Mouse (Mus musculus): Measurements from ENCODE around the gene Gp6. TPM values are rescaled to one million over a fixed set of nuclear protein-coding genes. Genes with fewer than 3 reads are reported as not detected.

Gp6 gene
- polyA plus RNA-seq (2012; rRNA removed): 0.22 and 0.39 TPM in 2 replicates

DNA sequence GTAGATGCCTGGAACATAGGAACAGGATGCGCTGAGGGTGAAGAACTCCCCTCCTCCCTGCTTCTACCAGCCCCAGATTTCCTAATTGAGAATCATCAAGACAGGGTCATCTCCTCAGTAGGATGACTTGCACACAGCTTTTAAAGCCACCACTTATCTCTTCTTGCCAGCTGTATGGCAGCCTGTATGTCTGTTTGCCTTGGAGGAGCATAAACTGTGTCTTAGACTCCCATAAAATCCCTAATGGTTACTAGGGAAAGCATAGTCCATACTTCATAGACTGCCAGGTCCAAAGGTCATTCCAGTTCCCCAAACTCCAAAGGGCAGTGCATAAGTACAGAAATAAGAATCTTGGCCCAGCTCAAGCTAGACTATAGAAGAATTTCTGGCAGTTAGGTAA, at the start of gene Gp6:
Gene Gp6, minus strand, starts transcription at position 15 of the 400 bp plus-strand sequence.

DNA sequence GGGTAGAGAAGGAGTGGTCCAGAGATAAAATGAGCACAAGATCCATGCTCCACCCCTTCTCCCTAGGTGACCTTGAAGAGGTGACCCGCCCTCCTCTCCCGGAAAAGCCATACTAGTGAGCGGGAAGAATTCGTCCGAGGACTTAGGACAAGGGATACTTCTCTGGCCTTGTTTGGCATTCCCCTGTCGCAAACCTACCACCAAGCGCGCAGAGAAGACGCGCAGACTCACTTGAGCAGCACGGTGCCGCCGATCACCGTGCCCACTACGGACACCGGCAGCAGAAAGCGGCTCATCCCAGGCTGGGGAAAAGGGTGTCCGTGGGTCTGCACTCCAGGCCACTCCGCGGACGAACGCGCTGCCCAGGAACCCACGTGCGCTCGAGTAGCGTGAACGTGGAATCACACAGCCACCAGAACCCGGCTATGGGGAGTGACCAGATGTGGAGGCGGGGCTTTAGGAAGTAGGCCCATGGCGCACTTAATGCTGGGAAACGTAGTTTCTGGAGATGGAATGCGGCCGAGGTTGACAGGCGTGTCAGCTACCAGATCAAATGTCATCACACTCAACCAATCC, 47.8 kb upstream of the Gp6 start, which contains the start of gene Rdh13:
Gene Rdh13, minus strand, starts transcription at position 434 of the 576 bp plus-strand sequence.

DNA sequence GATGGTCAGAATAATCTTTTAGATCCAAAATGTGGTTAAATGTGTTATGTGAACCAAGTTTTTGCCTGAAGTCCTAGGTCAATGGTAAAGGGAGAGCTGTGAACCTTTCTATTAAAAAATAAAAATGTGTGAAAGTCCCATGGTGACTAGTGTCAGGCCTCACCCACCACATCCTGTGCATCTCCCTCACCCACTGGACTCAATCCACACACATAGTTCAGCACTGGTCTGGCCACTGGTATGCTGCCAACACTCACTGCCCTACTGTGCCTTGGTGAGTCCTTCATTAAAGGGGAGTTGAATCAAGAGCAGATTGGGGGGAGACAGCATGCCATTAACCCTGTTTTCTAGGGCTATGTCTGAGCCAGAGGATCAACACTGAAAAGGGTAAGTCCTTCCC, 60.0 kb downstream of the Gp6 start, which contains the start of gene Ncr1:
Gene Ncr1, plus strand, starts transcription at position 216 of the 400 bp plus-strand sequence.

Other genes with a start within 250 kb of the Gp6 start
- gene Leng9, start 247.4 kb downstream of the Gp6 start, polyA plus RNA-seq (2012; rRNA removed): 1.9 and 2.0 TPM in 2 replicates
- gene Cdc42ep5, start 232.9 kb downstream of the Gp6 start, polyA plus RNA-seq (2012; rRNA removed): 16.1 and 27.1 TPM in 2 replicates
- not detected in 2 replicates for gene Lilra5, start 160.0 kb downstream of the Gp6 start, polyA plus RNA-seq (2012; rRNA removed)
- gene Ncr1, start 60.0 kb downstream of the Gp6 start, polyA plus RNA-seq (2012; rRNA removed): not detected in 2 replicates
- 26.7 and 28.3 TPM in 2 replicates for gene Rdh13, start 47.9 kb upstream of the Gp6 start, polyA plus RNA-seq (2012; rRNA removed)
- 1.7 and 4.5 TPM in 2 replicates for gene Eps8l1, start 62.9 kb upstream of the Gp6 start, polyA plus RNA-seq (2012; rRNA removed)
- 92.1 and 120 TPM in 2 replicates for gene Ppp1r12c, start 103.9 kb upstream of the Gp6 start, polyA plus RNA-seq (2012; rRNA removed)
- 19.4 and 82.3 TPM in 2 replicates for gene Tnnt1, start 118.6 kb upstream of the Gp6 start, polyA plus RNA-seq (2012; rRNA removed)
- gene Tnni3, start 126.5 kb upstream of the Gp6 start, polyA plus RNA-seq (2012; rRNA removed): 28.7 and 43.3 TPM in 2 replicates
- 6.1 and 6.7 TPM in 2 replicates for gene Dnaaf3, start 134.7 kb upstream of the Gp6 start, polyA plus RNA-seq (2012; rRNA removed)
- 11.1 and 11.5 TPM in 2 replicates for gene Syt5, start 149.8 kb upstream of the Gp6 start, polyA plus RNA-seq (2012; rRNA removed)
- 0.14 and 0.18 TPM in 2 replicates for gene Ptprh, start 206.3 kb upstream of the Gp6 start, polyA plus RNA-seq (2012; rRNA removed)
- 25.3 and 29.9 TPM in 2 replicates for gene Tmem86b, start 233.7 kb upstream of the Gp6 start, polyA plus RNA-seq (2012; rRNA removed)

Measured in central nervous system, embryonic 11.5 days (tissue).